Mouse (Mus musculus): ENCODE data around the gene Galr3. TPM values are rescaled to one million over a fixed set of nuclear protein-coding genes. Genes with fewer than 3 reads are reported as not detected.

Galr3 gene
- polyA plus RNA-seq, 1 experiment: not detected

DNA sequence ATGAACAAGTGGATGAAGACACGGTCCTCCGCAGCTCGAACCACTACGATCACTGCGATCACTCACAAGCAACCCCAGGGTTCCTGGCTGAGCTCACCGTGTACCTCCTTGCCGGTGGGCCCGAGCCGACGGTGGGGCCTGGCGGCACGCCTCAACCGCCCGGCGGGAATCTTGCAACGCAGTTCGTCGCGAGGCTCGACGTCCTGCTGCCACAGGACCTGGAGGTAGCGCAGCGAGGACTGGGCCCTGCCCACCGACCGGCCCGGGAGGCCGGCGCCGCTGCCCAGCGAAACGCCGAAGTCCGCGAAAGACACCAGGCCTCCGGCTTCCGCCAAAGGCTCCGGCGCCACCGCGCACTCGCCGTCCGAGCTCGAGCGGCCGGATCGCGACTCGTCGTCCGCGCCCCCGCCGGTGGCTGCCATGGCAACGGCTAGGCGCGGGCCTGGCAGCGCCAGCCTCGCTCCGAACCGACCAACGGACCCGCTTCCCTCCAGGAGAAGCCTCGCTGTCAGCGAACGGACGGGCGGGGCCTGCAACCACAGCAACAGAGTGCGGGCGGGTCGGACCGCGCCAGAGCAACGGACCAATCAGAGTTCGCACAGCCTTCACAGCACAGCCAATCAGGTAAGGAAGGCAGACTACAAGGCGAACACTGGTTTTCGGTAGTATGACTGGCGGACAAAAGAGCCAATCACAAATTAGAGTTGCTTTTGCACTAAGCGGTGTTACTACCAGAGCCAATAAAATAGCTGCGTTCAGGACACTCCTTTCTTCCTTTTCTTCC is 20.9 kb downstream of the Galr3 start, which contains the start of gene Ankrd54:
Ankrd54 (minus strand) TSS at position 518 of the 784 bp plus-strand sequence.
- Histone ChIP-seq H3K27ac (replicated peaks; ENCODE audit: low read depth, low read length) (no peak within 1 kb of the TSS), H3K4me1 (ENCODE audit: control insufficient read depth, insufficient read depth, insufficient read length, low read length) (no peaks in the 10 kb centered on the region), H3K4me3 (ENCODE audit: insufficient read depth, low read depth, low read length) (peak within 1 kb of the TSS; percentile 74)

GRCm38 (mm10) chr15:79063160-79063740 is 21.6 kb downstream of the Galr3 start:
- Histone ChIP-seq H3K4me1 (ENCODE audit: control insufficient read depth, insufficient read depth, insufficient read length, low read length) (no peaks in the 10 kb centered on the region), H3K4me3 (ENCODE audit: insufficient read depth, low read depth, low read length) (peak overlapping the region; percentile 2; the same call in 1 of the 2 replicates), H3K27ac (replicated peaks; ENCODE audit: low read depth, low read length) (no peak overlapping the region)

DNA sequence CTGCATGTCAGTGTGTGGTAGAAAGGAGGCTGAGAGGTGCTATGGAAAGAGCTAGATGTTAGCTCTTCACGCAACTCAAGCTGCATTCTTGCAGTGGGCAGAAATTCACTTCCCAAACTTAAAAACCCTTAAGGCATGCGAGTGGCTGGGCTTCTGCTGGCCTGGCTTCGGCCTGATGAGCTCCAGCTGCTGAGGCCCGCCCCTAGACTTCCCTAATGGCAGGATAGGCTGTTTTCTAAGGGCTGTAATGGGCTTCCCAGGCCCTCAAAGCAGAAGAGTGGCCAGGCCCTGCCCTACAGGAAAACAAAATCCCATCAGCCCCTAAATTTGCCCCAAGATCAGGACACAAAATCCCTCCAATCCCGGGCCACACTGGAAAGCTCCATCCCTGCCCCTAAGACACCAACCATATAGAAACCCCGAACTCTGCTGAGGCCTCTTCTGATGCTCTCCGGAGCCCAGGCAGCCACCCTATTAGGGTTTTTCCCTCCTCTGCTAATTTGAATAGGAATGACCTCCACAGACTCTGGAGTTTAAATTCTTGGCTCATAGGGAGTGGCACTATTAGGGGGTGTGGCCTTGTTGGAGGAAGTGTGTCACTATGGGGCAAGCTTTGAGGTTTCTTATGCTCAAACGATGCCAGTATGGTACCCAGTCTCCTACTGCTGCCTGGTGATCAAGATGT is 23.5 kb downstream of the Galr3 start:
- H3K27ac ChIP-seq (replicated peaks; ENCODE audit: low read depth, low read length): no peak overlapping the region
- no peaks in the 10 kb centered on the region for H3K4me1 ChIP-seq (ENCODE audit: control insufficient read depth, insufficient read depth, insufficient read length, low read length)
- H3K4me3 ChIP-seq (ENCODE audit: insufficient read depth, low read depth, low read length): no peak overlapping the region

DNA sequence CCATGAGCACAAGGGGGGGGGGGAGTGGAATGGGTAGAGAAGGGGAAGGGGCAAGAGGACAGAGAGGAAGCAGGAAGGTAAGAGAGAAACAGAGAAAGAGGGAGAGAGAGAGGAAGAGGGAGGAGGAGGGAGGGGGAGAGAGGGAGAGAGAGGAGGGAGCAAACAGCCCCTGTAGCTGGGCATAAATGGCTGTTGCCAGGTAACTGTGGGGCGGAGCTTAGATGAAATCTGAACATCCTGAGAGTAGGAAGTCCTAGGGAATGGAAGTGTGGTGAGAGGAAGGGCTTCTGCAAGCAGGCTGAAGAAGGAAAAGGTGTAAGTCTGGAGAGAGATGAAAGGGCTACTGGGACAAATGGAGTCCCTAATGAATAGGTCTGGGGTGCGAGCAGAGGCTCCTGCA is 24.6 kb downstream of the Galr3 start:
- Histone ChIP-seq H3K27ac (replicated peaks; ENCODE audit: low read depth, low read length) (no peak overlapping the region), H3K4me3 (ENCODE audit: insufficient read depth, low read depth, low read length) (no peak overlapping the region), H3K4me1 (ENCODE audit: control insufficient read depth, insufficient read depth, insufficient read length, low read length) (no peaks in the 10 kb centered on the region)

DNA sequence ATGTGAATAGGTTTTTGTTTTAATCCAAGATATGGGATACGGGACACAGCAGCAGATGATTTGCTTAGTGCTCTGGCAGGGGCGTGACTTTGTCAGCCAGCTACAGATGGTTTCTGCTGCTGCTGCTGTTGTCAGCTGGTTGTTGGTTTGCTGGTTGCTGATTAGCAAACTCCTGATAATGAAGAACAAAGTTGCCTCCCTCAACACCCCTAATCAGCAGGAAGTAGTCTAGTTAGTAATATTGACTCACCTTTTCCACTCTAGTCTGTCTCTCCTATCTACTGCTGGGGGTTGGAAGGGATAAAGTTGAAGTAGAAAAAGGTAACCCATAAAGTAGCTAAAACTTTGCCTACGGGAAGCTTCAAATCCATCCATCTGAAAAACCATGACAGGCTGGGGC is 25.9 kb downstream of the Galr3 start:
- H3K27ac ChIP-seq (replicated peaks; ENCODE audit: low read depth, low read length): no peak overlapping the region
- H3K4me3 ChIP-seq (ENCODE audit: insufficient read depth, low read depth, low read length): no peak overlapping the region
- no peaks in the 10 kb centered on the region for H3K4me1 ChIP-seq (ENCODE audit: control insufficient read depth, insufficient read depth, insufficient read length, low read length)

DNA sequence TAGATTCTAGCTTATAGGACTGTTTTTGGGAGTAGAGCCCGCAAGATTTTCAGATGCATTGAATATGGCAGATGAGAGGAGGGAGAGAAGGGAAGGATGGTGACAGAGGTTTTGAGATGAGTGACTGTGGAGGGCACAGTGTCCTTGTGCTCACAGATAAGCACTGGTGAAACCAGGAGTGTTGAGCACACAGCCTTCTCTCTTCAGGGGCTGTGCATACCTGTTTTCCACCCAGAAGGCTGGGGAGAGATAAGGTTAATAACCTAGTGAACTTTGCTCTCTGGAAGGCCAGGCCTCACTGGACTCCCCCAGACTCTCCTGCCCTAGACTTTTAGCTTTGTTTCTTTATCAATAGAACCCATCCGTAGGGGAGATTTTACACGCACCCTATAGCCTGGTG is 26.7 kb downstream of the Galr3 start:
- Histone ChIP-seq H3K4me1 (ENCODE audit: control insufficient read depth, insufficient read depth, insufficient read length, low read length) (no peaks in the 10 kb centered on the region), H3K4me3 (ENCODE audit: insufficient read depth, low read depth, low read length) (no peak overlapping the region), H3K27ac (replicated peaks; ENCODE audit: low read depth, low read length) (no peak overlapping the region)

DNA sequence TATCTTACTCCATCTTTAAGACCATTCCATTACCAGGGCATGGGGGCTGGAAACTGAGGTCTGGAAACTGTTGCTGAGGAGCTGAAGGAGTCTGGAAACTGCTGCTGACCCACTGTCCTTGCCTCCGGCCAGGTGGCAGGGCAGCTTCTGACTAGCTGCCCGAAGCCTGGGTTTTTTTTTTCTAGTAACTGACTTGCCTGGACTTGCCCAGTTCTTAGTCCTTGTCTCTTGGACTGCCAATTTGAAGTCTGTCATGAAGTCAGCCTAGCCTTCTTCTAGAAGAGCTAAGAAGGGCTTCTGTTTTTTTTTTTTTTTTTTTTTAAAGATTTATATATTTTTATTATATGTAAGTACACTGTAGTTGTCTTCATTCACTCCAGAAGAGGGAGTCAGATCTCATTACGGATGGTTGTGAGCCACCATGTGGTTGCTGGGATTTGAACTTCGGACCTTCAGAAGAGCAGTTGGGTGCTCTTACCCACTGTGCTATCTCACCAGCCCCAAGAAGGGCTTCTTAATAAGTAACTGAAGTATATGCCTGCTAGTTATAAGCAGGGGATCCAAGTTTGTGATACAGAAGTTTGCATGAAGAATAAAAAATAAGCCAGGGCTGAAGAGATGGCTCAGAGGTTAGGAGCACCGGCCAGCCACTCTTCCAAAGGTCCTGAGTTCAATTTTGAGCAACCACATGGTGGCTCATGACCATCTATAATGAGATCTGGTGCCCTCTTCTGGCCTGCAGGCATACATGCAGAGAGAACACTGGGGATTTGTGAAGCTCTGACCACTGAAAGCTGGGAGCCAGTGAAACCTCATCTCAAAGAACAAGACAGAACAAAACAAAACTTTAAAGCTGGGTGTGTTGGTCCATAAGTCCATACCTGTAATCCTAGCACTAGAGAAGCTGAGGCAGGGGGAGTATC is 29.7 kb downstream of the Galr3 start:
- Histone ChIP-seq H3K27ac (replicated peaks; ENCODE audit: low read depth, low read length) (no peak overlapping the region), H3K4me1 (ENCODE audit: control insufficient read depth, insufficient read depth, insufficient read length, low read length) (peaks cover 4% of the 10 kb centered on the region), H3K4me3 (ENCODE audit: insufficient read depth, low read depth, low read length) (no peak overlapping the region)

DNA sequence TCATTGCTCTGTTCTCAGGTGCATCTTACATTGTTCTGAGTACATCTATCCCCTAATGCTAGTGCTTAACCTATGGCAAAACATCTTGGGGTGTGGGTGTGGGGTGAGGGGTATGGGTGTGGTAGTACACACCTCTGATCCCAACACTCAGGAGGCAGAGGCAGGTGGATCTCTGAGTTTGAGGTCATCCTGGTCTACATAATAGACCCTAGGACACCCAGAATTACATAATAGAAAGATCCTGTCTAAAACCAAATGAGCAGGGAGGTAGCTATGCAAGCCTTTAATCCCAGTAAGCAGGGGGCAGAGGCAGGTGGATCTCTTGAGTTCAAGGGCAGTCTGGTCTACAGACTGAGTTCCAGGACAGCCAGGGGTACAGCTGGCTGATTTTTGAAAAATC is 32.1 kb downstream of the Galr3 start:
- Histone ChIP-seq H3K4me1 (ENCODE audit: control insufficient read depth, insufficient read depth, insufficient read length, low read length) (peaks cover 8% of the 10 kb centered on the region), H3K4me3 (ENCODE audit: insufficient read depth, low read depth, low read length) (no peak overlapping the region), H3K27ac (replicated peaks; ENCODE audit: low read depth, low read length) (no peak overlapping the region)

- peak overlapping the region; percentile 91 for H3K4me3 ChIP-seq (ENCODE audit: insufficient read depth, low read depth, low read length)
Measured at GRCm38 (mm10) chr15:79074446-79074845, 32.8 kb downstream of the Galr3 start.

GRCm38 (mm10) chr15:79074913-79075532 is 33.3 kb downstream of the Galr3 start, which contains the start of gene Eif3l:
TSS of gene Eif3l (plus strand) at chr15:79075179.
- Histone ChIP-seq H3K27ac (replicated peaks; ENCODE audit: low read depth, low read length) (peak within 1 kb of the TSS; percentile 72), H3K4me3 (ENCODE audit: insufficient read depth, low read depth, low read length) (peak within 1 kb of the TSS; percentile 91)

More at GRCm38 (mm10) chr15:79074446-79074845, 32.8 kb downstream of the Galr3 start:
- Histone ChIP-seq H3K4me1 (ENCODE audit: control insufficient read depth, insufficient read depth, insufficient read length, low read length) (peaks cover 8% of the 10 kb centered on the region), H3K27ac (replicated peaks; ENCODE audit: low read depth, low read length) (peak overlapping the region; percentile 72)

DNA sequence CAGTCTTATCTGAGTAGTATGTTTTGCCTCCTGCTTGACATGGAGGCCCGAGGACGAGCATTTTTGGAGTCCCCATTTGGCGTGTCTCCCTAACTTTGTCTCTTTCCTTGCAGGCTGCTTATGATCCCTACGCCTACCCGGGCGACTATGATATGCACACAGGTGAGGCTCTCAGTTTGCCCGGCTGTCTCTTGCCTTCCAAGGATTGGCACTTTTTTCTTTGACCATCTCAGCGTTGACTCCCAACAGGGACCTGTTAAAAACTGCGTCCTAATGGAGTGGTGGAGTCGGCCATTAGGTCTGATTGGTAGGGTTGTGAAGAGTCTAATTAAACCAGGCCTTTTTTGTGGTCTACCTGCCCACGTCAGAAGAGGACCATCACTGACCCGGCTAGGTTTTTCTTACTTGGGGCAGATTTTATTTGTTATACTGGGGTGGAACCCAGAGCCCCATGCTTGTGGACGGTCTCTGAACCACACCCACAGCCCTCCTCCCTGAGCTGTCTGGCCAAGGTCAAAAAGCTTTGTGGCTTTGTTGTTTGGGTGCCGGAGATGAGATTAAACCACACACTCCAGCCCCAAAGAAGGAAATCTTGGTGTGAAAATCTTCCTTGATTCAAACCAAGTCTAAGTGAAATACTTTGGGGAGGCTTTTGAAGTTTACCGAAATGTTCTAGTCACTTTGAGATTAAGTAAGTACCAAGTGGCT is 34.1 kb downstream of the Galr3 start:
- peak overlapping the region; percentile 66 for H3K27ac ChIP-seq (replicated peaks; ENCODE audit: low read depth, low read length)
- peaks cover 9% of the 10 kb centered on the region for H3K4me1 ChIP-seq (ENCODE audit: control insufficient read depth, insufficient read depth, insufficient read length, low read length)
- H3K4me3 ChIP-seq (ENCODE audit: insufficient read depth, low read depth, low read length): peak overlapping the region; percentile 91

More at GRCm38 (mm10) chr15:79074913-79075532, 33.3 kb downstream of the Galr3 start, which contains the start of gene Eif3l:
- peaks cover 8% of the 10 kb centered on the region for H3K4me1 ChIP-seq (ENCODE audit: control insufficient read depth, insufficient read depth, insufficient read length, low read length)

GRCm38 (mm10) chr15:79079567-79079966 is 37.9 kb downstream of the Galr3 start:
- peaks cover 11% of the 10 kb centered on the region for H3K4me1 ChIP-seq (ENCODE audit: control insufficient read depth, insufficient read depth, insufficient read length, low read length)
- H3K4me3 ChIP-seq (ENCODE audit: insufficient read depth, low read depth, low read length): no peak overlapping the region
- H3K27ac ChIP-seq (replicated peaks; ENCODE audit: low read depth, low read length): 0 out of 2 replicates have a peak overlapping the region, but pooled peaks have one; percentile 2

DNA sequence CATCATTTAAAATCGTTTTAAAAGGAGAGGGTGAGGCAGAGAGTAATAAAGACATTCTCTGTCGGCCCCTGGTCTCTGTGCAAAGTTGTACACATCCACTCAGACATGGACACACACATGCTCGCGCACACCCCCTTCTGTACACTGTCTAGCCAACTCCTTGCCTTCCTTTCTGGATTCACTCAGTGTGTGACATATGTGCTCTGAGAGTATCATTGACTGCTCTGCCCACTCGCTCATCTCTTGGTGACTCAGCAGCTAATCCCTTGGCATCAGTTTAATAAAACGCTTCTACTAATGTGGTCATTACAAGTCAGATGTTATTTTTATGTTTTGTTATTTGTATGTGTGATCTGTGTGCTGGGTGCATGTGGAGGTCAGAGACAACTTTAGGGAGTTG is 50.6 kb downstream of the Galr3 start:
- Histone ChIP-seq H3K4me1 (ENCODE audit: control insufficient read depth, insufficient read depth, insufficient read length, low read length) (0 out of 2 replicates have a peak, but pooled peaks cover under 1% of the 10 kb centered on the region), H3K27ac (replicated peaks; ENCODE audit: low read depth, low read length) (no peak overlapping the region), H3K4me3 (ENCODE audit: insufficient read depth, low read depth, low read length) (no peak overlapping the region)
